Mouse (Mus musculus) gastrocnemius, postnatal 4 days (tissue): ENCODE measurements around the gene Fbln1. TPM values are rescaled to one million over a fixed set of nuclear protein-coding genes. Genes with fewer than 3 reads are reported as not detected.

Experiments
- DNase-seq, 2 experiments: peaks; one replicate each; pipeline ENCODE4 v3.0.0; 2021 to 2022; ENCODE audit warnings: low spot score in 2 of 2, mixed read lengths in 2 of 2
- total RNA-seq, 2 experiments: library from RNA; stranded (reverse); gene quantifications; 2 replicates each; pipeline ENCODE4 v1.2.3; 2021

Fbln1 gene
- total RNA-seq, 2 experiments from 2014 or later: 41.1 to 42.4 TPM

- DNase-seq: no peak
Observed at GRCm38 (mm10) chr15:85204383-85204782, 1.4 kb upstream of the Fbln1 start.

GRCm38 (mm10) chr15:85206703-85207075, 940 bp downstream of the Fbln1 start:
- no peak for DNase-seq

- no peak for DNase-seq
Observed at GRCm38 (mm10) chr15:85207081-85207480, 1.3 kb downstream of the Fbln1 start.

- DNase-seq: peak in 1 of 2 experiments; percentile 43
Observed at GRCm38 (mm10) chr15:85207763-85208162, 2.0 kb downstream of the Fbln1 start.

- no peak for DNase-seq
Observed at GRCm38 (mm10) chr15:85208332-85208731, 2.6 kb downstream of the Fbln1 start.

- no peak for DNase-seq
Observed at GRCm38 (mm10) chr15:85209341-85209740, 3.6 kb downstream of the Fbln1 start.

- no peak for DNase-seq
Observed at GRCm38 (mm10) chr15:85210686-85211085, 4.9 kb downstream of the Fbln1 start.

GRCm38 (mm10) chr15:85211101-85211760, 5.5 kb downstream of the Fbln1 start:
- no peak for DNase-seq

GRCm38 (mm10) chr15:85216069-85216813, 10.5 kb downstream of the Fbln1 start:
- no peak for DNase-seq

GRCm38 (mm10) chr15:85218617-85219265, 13.0 kb downstream of the Fbln1 start:
- DNase-seq: no peak

GRCm38 (mm10) chr15:85220371-85220770, 14.6 kb downstream of the Fbln1 start:
- DNase-seq: no peak

GRCm38 (mm10) chr15:85221115-85221854, 15.5 kb downstream of the Fbln1 start:
- peak in 1 of 2 experiments; percentile 60 for DNase-seq

- no peak for DNase-seq
Observed at GRCm38 (mm10) chr15:85225693-85226092, 19.9 kb downstream of the Fbln1 start.

GRCm38 (mm10) chr15:85226841-85227240, 21.1 kb downstream of the Fbln1 start:
- no peak for DNase-seq

- DNase-seq: no peak
Observed at GRCm38 (mm10) chr15:85228568-85228967, 22.8 kb downstream of the Fbln1 start.

- DNase-seq: no peak
Observed at GRCm38 (mm10) chr15:85229960-85230535, 24.3 kb downstream of the Fbln1 start.

GRCm38 (mm10) chr15:85230613-85231012, 24.9 kb downstream of the Fbln1 start:
- no peak for DNase-seq

- peak; percentile 64 to 74 for DNase-seq
Observed at GRCm38 (mm10) chr15:85231443-85232255, 25.9 kb downstream of the Fbln1 start.

- DNase-seq: no peak
Observed at GRCm38 (mm10) chr15:85232256-85232535, 26.4 kb downstream of the Fbln1 start.

- DNase-seq: no peak
Observed at GRCm38 (mm10) chr15:85232543-85233250, 26.9 kb downstream of the Fbln1 start.
